Mouse (Mus musculus): ENCODE measurements at regions not wholly inside any gene's neighbourhood (a gene's known extent, or its start where the extent isn't known, plus 50 kb on each side); places are given as distances from the start of the nearest gene placed in this dataset.

DNA sequence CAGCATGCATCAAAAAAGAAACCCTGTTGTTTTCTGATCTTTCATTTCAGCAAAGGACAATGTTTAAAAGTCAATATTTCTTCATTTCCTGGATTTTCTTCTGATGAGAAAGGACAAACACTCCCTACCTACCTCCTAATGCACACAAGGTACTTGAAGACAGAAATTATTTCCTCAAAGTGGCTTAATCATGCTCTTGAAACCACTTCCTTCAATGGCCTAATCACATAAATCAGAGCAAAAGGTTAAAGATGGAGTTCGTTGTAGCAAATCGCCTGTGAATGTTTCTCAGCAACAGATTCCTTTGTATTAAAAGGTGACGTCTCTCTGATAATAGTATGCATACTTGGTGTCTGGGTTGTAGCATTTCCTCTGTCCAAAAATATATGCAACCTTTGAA lies 124.3 kb upstream of the Gm10306 start:
- Histone ChIP-seq H3K4me1 (ENCODE audit: control insufficient read depth in 1 of 2, insufficient read depth in 2 of 2) (no peaks in the 10 kb centered on the region), H3K9ac (ENCODE audit: insufficient read depth, low read depth) (no peak overlapping the region), H3K9me3 (replicated peaks; ENCODE audit: low read length) (peaks cover 2% of the 10 kb centered on the region), H3K4me2 (ENCODE audit: insufficient read depth, low read depth, poor library complexity, severe bottlenecking) (no peak overlapping the region), H3K79me2 (replicated peaks; ENCODE audit: control insufficient read depth, extremely low read depth, insufficient read depth, poor library complexity, severe bottlenecking) (no peaks in the 10 kb centered on the region), H3K27me3 (replicated peaks) (no peaks in the 10 kb centered on the region), H3K36me3 (replicated peaks in 1 of 2; ENCODE audit: control insufficient read depth in 1 of 2, insufficient read depth in 1 of 2, low read length in 1 of 2) (no peaks in the 10 kb centered on the region), H3K4me3 (replicated peaks in 1 of 3; ENCODE audit: low read depth in 2 of 3, low read length in 2 of 3, poor library complexity in 1 of 3) (no peak overlapping the region), H3K27ac (ENCODE audit: insufficient read depth, low read depth) (no peak overlapping the region)
- dilution Hi-C loops (cut with MboI; ENCODE audit: extremely low pct_ligation_motif_present, extremely low pct_unique_long_range_greater_than_20kb, low sequenced_read_pairs) (no loop called here), in situ Hi-C loops (cut with MboI; ENCODE audit: low pct_ligation_motif_present, low pct_unique_long_range_greater_than_20kb, low sequenced_read_pairs) (no loop called here)
- DNase-seq (ENCODE audit: extremely low read depth) = no peak
- TF ChIP-seq NRF1 (IDR thresholded peaks at IDR 0.05; ENCODE audit: low read depth, low read length) (no peak), MAX (IDR thresholded peaks at IDR 0.05; ENCODE audit: low read length) (no peak), JUN (IDR thresholded peaks at IDR 0.05; ENCODE audit: insufficient read depth, low read depth, low read length) (no peak), ETS1 (conservative IDR thresholded peaks at IDR 0.05; ENCODE audit: low read depth, low read length) (no peak), GABPA (IDR thresholded peaks at IDR 0.05; ENCODE audit: insufficient replicate concordance, low read depth, low read length) (no peak), RAD21 (IDR thresholded peaks at IDR 0.05; ENCODE audit: low read depth, low read length) (no peak), E2F4 (IDR thresholded peaks at IDR 0.05; ENCODE audit: insufficient replicate concordance, low read depth, low read length) (no peak), MYC (IDR thresholded peaks at IDR 0.05; ENCODE audit: low read depth, low read length) (no peak), USF1 (IDR thresholded peaks at IDR 0.05; ENCODE audit: low read depth, low read length) (no peak), CHD2 (IDR thresholded peaks at IDR 0.05; ENCODE audit: low read length) (no peak), TCF12 (IDR thresholded peaks at IDR 0.05; ENCODE audit: low read depth, low read length) (no peak), ZMIZ1 (IDR thresholded peaks at IDR 0.05; ENCODE audit: low read depth, low read length) (no peak), ZNF384 (IDR thresholded peaks at IDR 0.05; ENCODE audit: low read depth, low read length) (no peak), USF2 (conservative IDR thresholded peaks at IDR 0.05; ENCODE audit: low read depth, low read length) (no peak), KAT2A (IDR thresholded peaks at IDR 0.05; ENCODE audit: insufficient replicate concordance, low read length) (no peak), UBTF (IDR thresholded peaks at IDR 0.05; ENCODE audit: low read depth, low read length) (no peak), POLR2AphosphoS2 (IDR thresholded peaks at IDR 0.05; ENCODE audit: low read depth, low read length) (no peak), TBP (conservative IDR thresholded peaks at IDR 0.05; ENCODE audit: low read depth, low read length) (no peak), CHD1 (IDR thresholded peaks at IDR 0.05; ENCODE audit: low read depth, low read length) (no peak), MAZ (IDR thresholded peaks at IDR 0.05; ENCODE audit: low read depth, low read length) (no peak)

DNA sequence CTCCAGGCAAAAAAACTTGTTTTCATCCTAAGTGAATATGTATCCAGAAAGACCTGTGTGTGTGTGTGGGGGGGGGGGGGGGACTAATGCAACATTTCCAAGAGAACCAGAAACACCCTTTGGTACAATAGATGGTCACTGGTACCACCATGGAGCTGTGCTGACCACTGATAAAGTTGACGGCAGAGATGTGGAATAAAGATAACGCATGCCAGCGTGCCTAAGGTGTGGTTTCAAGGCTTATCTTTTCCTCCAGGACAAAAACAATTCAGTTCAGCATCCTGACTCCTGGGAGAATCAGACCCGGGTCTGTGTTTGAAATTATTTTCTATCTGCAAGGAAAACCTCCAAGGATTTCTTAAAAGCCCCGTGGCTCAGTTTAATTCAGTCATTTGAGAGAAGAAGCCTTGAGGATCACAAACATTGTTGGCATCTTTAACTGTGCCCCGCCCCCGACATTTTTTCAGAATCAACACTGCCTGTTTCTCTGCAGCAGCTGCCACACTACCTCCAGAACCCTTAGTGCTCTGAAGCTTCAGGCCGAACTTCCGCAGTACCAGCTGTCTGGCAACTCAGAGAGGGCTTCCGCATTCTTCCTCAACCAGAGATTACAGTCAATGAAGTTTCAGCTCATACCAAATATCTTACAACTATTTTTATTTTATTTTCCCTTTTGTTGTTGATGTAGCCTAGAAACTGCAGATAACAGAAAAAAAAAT lies 118.5 kb upstream of the Gm10306 start:
- H3K4me2 ChIP-seq (ENCODE audit: insufficient read depth, low read depth, poor library complexity, severe bottlenecking) = no peak overlapping the region
- in situ Hi-C loops (cut with MboI; ENCODE audit: low pct_ligation_motif_present, low pct_unique_long_range_greater_than_20kb, low sequenced_read_pairs) = no loop called here
- no peaks in the 10 kb centered on the region for H3K27me3 ChIP-seq (replicated peaks)
- H3K36me3 ChIP-seq (replicated peaks in 1 of 2; ENCODE audit: control insufficient read depth in 1 of 2, insufficient read depth in 1 of 2, low read length in 1 of 2) = no peaks in the 10 kb centered on the region
- no peak overlapping the region for H3K27ac ChIP-seq (ENCODE audit: insufficient read depth, low read depth)
- dilution Hi-C loops (cut with MboI; ENCODE audit: extremely low pct_ligation_motif_present, extremely low pct_unique_long_range_greater_than_20kb, low sequenced_read_pairs) = no loop called here
- H3K4me3 ChIP-seq (replicated peaks in 1 of 3; ENCODE audit: low read depth in 2 of 3, low read length in 2 of 3, poor library complexity in 1 of 3) = no peak overlapping the region
- H3K79me2 ChIP-seq (replicated peaks; ENCODE audit: control insufficient read depth, extremely low read depth, insufficient read depth, poor library complexity, severe bottlenecking) = no peaks in the 10 kb centered on the region
- no peaks in the 10 kb centered on the region for H3K9me3 ChIP-seq (replicated peaks; ENCODE audit: low read length)
- DNase-seq (ENCODE audit: extremely low read depth) = no peak
- TF ChIP-seq MAZ (IDR thresholded peaks at IDR 0.05; ENCODE audit: low read depth, low read length) = no peak
- TF ChIP-seq E2F4 (IDR thresholded peaks at IDR 0.05; ENCODE audit: insufficient replicate concordance, low read depth, low read length) = no peak
- no peak for TF ChIP-seq MAFK (IDR thresholded peaks at IDR 0.05; ENCODE audit: insufficient replicate concordance, low read length)
- no peak for TF ChIP-seq BHLHE40 (IDR thresholded peaks at IDR 0.05; ENCODE audit: low read depth, low read length)
- H3K4me1 ChIP-seq (ENCODE audit: control insufficient read depth in 1 of 2, insufficient read depth in 2 of 2) = no peaks in the 10 kb centered on the region
- no peak overlapping the region for H3K9ac ChIP-seq (ENCODE audit: insufficient read depth, low read depth)
